Mouse (Mus musculus) lung, embryonic 15.5 days (tissue): ENCODE data around the gene Mdp1. TPM values are rescaled to one million over a fixed set of nuclear protein-coding genes. Genes with fewer than 3 reads are reported as not detected.

Source experiments
- ATAC-seq: fragments of 200-750 bp; cut with Nextera tagmentation; 2 replicates; pipeline ENCODE4 v1.8.0; 2017; ENCODE audit warnings: moderate number of reproducible peaks, borderline replicate concordance; ENCODE audit not compliant: low FRiP score, low TSS enrichment; ENCODE audit errors: extremely low read depth
- H3K27ac ChIP-seq: fragments of 300-500 bp; sonication (generic); 2 replicates; pipeline ENCODE4 v1.5.1; 2015; ENCODE audit warnings: moderate library complexity, mild to moderate bottlenecking, inconsistent platforms
- H3K27me3 ChIP-seq: fragments of 300-500 bp; sonication (generic); 2 replicates; pipeline ENCODE4 v1.6.1; 2015; ENCODE audit warnings: inconsistent platforms
- H3K36me3 ChIP-seq: fragments of 300-500 bp; sonication (generic); 2 replicates; pipeline ENCODE4 v1.6.1; 2015; ENCODE audit warnings: inconsistent platforms
- H3K4me1 ChIP-seq: fragments of 300-500 bp; sonication (generic); 2 replicates; pipeline ENCODE4 v1.6.1; 2015; ENCODE audit warnings: inconsistent platforms
- H3K4me2 ChIP-seq: fragments of 300-500 bp; sonication (generic); 2 replicates; pipeline ENCODE4 v1.6.1; 2015; ENCODE audit warnings: inconsistent platforms, mild to moderate bottlenecking, moderate library complexity
- H3K4me3 ChIP-seq: fragments of 300-500 bp; sonication (generic); 2 replicates; pipeline ENCODE4 v1.5.1; 2015; ENCODE audit warnings: mild to moderate bottlenecking, inconsistent platforms
- H3K9ac ChIP-seq: fragments of 300-500 bp; sonication (generic); 2 replicates; pipeline ENCODE4 v1.6.1; 2015; ENCODE audit warnings: inconsistent platforms
- H3K9me3 ChIP-seq: fragments of 300-500 bp; sonication (generic); 2 replicates; pipeline ENCODE4 v1.6.1; 2016; ENCODE audit warnings: inconsistent platforms
- WGBS: fragments of 180-500 bp; shearing (Covaris S2); methylation state at CpG from one replicate; pipeline ENCODE4 v1.1.7; 2015; 5-methylcytosine and 5-hydroxymethylcytosine counted together
- polyA plus RNA-seq: library from polyadenylated mRNA; unstranded; fragments of >200 nt; fragmentation: Nextera tagmentation; extraction: Ambion mirVana; gene quantifications from 2 replicates; pipeline ENCODE4 v1.2.1, GENCODE M21; 2015

Mdp1 gene
- polyA plus RNA-seq = 56.5 TPM in 2 replicates

- Histone ChIP-seq H3K4me3 (peak within 1 kb of the TSS; percentile 65), H3K4me2 (peak within 1 kb of the TSS; percentile 58), H3K27ac (peak within 1 kb of the TSS; percentile 60), H3K36me3 (peaks cover 32% of the 10 kb centered on the region), H3K4me1 (peaks cover 15% of the 10 kb centered on the region; the same call in 1 of the 2 replicates), H3K9ac (peak within 1 kb of the TSS; percentile 63), H3K9me3 (no peaks in the 10 kb centered on the region), H3K27me3 (no peaks in the 10 kb centered on the region)
- ATAC-seq = peak; percentile 94
- WGBS = under 1% methylated on average over 39 of the region's 39 CpGs
These were observed at the start of gene Mdp1 for GRCm38 (mm10) chr14:55659960-55660573. Gene Mdp1 (minus strand): TSS chr14:55660508.

GRCm38 (mm10) chr14:55709509-55709908, 49.2 kb upstream of the Mdp1 start:
- Histone ChIP-seq H3K9me3 (no peaks in the 10 kb centered on the region), H3K36me3 (no peaks in the 10 kb centered on the region), H3K9ac (no peak overlapping the region), H3K27ac (no peak overlapping the region), H3K4me2 (no peak overlapping the region), H3K27me3 (peaks cover 5% of the 10 kb centered on the region), H3K4me1 (peaks cover 9% of the 10 kb centered on the region), H3K4me3 (no peak overlapping the region)
- no peak for ATAC-seq
- 78% methylated on average over 4 of the region's 4 CpGs for WGBS

- H3K27me3 ChIP-seq = no peaks in the 10 kb centered on the region
- H3K4me3 ChIP-seq = no peak overlapping the region
- no peak overlapping the region for H3K4me2 ChIP-seq
- H3K9me3 ChIP-seq = no peaks in the 10 kb centered on the region
- H3K27ac ChIP-seq = no peak overlapping the region
- WGBS = 63% methylated on average over 5 of the region's 5 CpGs
- no peaks in the 10 kb centered on the region for H3K4me1 ChIP-seq
- no peaks in the 10 kb centered on the region for H3K36me3 ChIP-seq
- ATAC-seq = no peak
- H3K9ac ChIP-seq = no peak overlapping the region
These were observed 47.1 kb upstream of the Mdp1 start for GRCm38 (mm10) chr14:55707397-55707796.

- WGBS = 85% methylated on average over 8 of the region's 8 CpGs
- H3K36me3 ChIP-seq = no peaks in the 10 kb centered on the region
These were observed 45.8 kb upstream of the Mdp1 start for GRCm38 (mm10) chr14:55706051-55706600.

GRCm38 (mm10) chr14:55702761-55703160, 42.5 kb upstream of the Mdp1 start:
- H3K4me2 ChIP-seq = no peak overlapping the region
- ATAC-seq = no peak
- WGBS = 42% methylated on average over 6 of the region's 6 CpGs
- no peak overlapping the region for H3K4me3 ChIP-seq
- H3K27ac ChIP-seq = no peak overlapping the region
- no peaks in the 10 kb centered on the region for H3K27me3 ChIP-seq
- H3K9ac ChIP-seq = no peak overlapping the region
- no peaks in the 10 kb centered on the region for H3K4me1 ChIP-seq
- no peaks in the 10 kb centered on the region for H3K9me3 ChIP-seq
- no peaks in the 10 kb centered on the region for H3K36me3 ChIP-seq

More at GRCm38 (mm10) chr14:55706051-55706600, 45.8 kb upstream of the Mdp1 start:
- Histone ChIP-seq H3K9ac (no peak overlapping the region), H3K4me3 (no peak overlapping the region), H3K4me2 (no peak overlapping the region), H3K4me1 (no peaks in the 10 kb centered on the region), H3K27ac (no peak overlapping the region), H3K27me3 (no peaks in the 10 kb centered on the region), H3K9me3 (no peaks in the 10 kb centered on the region)
- ATAC-seq = no peak

- no peaks in the 10 kb centered on the region for H3K9me3 ChIP-seq
- H3K4me1 ChIP-seq = no peaks in the 10 kb centered on the region
- no peak for ATAC-seq
- H3K27me3 ChIP-seq = no peaks in the 10 kb centered on the region
- no peak overlapping the region for H3K27ac ChIP-seq
- no peak overlapping the region for H3K4me3 ChIP-seq
- H3K36me3 ChIP-seq = no peaks in the 10 kb centered on the region
- WGBS = 64% methylated on average over 9 of the region's 9 CpGs
- H3K4me2 ChIP-seq = no peak overlapping the region
- no peak overlapping the region for H3K9ac ChIP-seq
These were observed 40.8 kb upstream of the Mdp1 start for GRCm38 (mm10) chr14:55701131-55701530.

- WGBS = 76% methylated on average over 4 of the region's 4 CpGs
These were observed 36.9 kb upstream of the Mdp1 start for GRCm38 (mm10) chr14:55697226-55697625.

GRCm38 (mm10) chr14:55689433-55689832, 29.1 kb upstream of the Mdp1 start:
- Histone ChIP-seq H3K27me3 (no peaks in the 10 kb centered on the region), H3K36me3 (no peaks in the 10 kb centered on the region), H3K9ac (no peak overlapping the region), H3K27ac (no peak overlapping the region), H3K4me2 (no peak overlapping the region), H3K4me3 (no peak overlapping the region), H3K4me1 (no peaks in the 10 kb centered on the region), H3K9me3 (no peaks in the 10 kb centered on the region)
- 70% methylated on average over 10 of the region's 10 CpGs for WGBS
- ATAC-seq = no peak

More at GRCm38 (mm10) chr14:55697226-55697625, 36.9 kb upstream of the Mdp1 start:
- H3K9me3 ChIP-seq = no peaks in the 10 kb centered on the region
- no peak overlapping the region for H3K4me3 ChIP-seq
- no peak overlapping the region for H3K4me2 ChIP-seq
- no peak overlapping the region for H3K9ac ChIP-seq
- H3K4me1 ChIP-seq = no peaks in the 10 kb centered on the region
- H3K27me3 ChIP-seq = no peaks in the 10 kb centered on the region
- no peaks in the 10 kb centered on the region for H3K36me3 ChIP-seq
- H3K27ac ChIP-seq = no peak overlapping the region
- ATAC-seq = no peak

- H3K27ac ChIP-seq = peak overlapping the region; percentile 91
- peak overlapping the region; percentile 85 for H3K4me3 ChIP-seq
- H3K4me1 ChIP-seq = peaks cover 16% of the 10 kb centered on the region
- H3K4me2 ChIP-seq = peak overlapping the region; percentile 81
- H3K9ac ChIP-seq = peak overlapping the region; percentile 81
- no peaks in the 10 kb centered on the region for H3K9me3 ChIP-seq
- WGBS = 14% methylated on average over 3 of the region's 3 CpGs
- H3K27me3 ChIP-seq = no peaks in the 10 kb centered on the region
- H3K36me3 ChIP-seq = peaks cover 34% of the 10 kb centered on the region
- no peak for ATAC-seq
These were observed 21.8 kb upstream of the Mdp1 start for GRCm38 (mm10) chr14:55682118-55682493.

GRCm38 (mm10) chr14:55681160-55682117, 21.1 kb upstream of the Mdp1 start, which contains the start of gene Tinf2:
Gene Tinf2 (minus strand): TSS chr14:55681820.
- peak; percentile 96 for ATAC-seq
- peak within 1 kb of the TSS; percentile 85 for H3K4me3 ChIP-seq
- under 1% methylated on average over 61 of the region's 66 CpGs for WGBS
- no peaks in the 10 kb centered on the region for H3K9me3 ChIP-seq
- peak within 1 kb of the TSS; percentile 81 for H3K4me2 ChIP-seq
- H3K36me3 ChIP-seq = peaks cover 40% of the 10 kb centered on the region
- H3K4me1 ChIP-seq = peaks cover 16% of the 10 kb centered on the region
- H3K27ac ChIP-seq = peak within 1 kb of the TSS; percentile 91
- peak within 1 kb of the TSS; percentile 81 for H3K9ac ChIP-seq
- H3K27me3 ChIP-seq = no peaks in the 10 kb centered on the region

GRCm38 (mm10) chr14:55677615-55678014, 17.3 kb upstream of the Mdp1 start:
- Histone ChIP-seq H3K9ac (no peak overlapping the region), H3K4me3 (no peak overlapping the region), H3K36me3 (peaks cover 57% of the 10 kb centered on the region), H3K27ac (no peak overlapping the region), H3K4me2 (no peak overlapping the region), H3K9me3 (no peaks in the 10 kb centered on the region), H3K27me3 (no peaks in the 10 kb centered on the region), H3K4me1 (peaks cover 20% of the 10 kb centered on the region)
- ATAC-seq = no peak
- 82% methylated on average over 4 of the region's 4 CpGs for WGBS

- no peaks in the 10 kb centered on the region for H3K9me3 ChIP-seq
- H3K4me1 ChIP-seq = peaks cover 18% of the 10 kb centered on the region
- 68% methylated on average over 7 of the region's 7 CpGs for WGBS
- peak overlapping the region; percentile 38 for H3K9ac ChIP-seq
- no peaks in the 10 kb centered on the region for H3K27me3 ChIP-seq
- H3K4me2 ChIP-seq = peak overlapping the region; percentile 81
- no peak overlapping the region for H3K27ac ChIP-seq
- H3K4me3 ChIP-seq = peak overlapping the region; percentile 85
- ATAC-seq = no peak
- peaks cover 37% of the 10 kb centered on the region for H3K36me3 ChIP-seq
These were observed 12.4 kb upstream of the Mdp1 start for GRCm38 (mm10) chr14:55672741-55673060.
